In the genomic region with DNA sequence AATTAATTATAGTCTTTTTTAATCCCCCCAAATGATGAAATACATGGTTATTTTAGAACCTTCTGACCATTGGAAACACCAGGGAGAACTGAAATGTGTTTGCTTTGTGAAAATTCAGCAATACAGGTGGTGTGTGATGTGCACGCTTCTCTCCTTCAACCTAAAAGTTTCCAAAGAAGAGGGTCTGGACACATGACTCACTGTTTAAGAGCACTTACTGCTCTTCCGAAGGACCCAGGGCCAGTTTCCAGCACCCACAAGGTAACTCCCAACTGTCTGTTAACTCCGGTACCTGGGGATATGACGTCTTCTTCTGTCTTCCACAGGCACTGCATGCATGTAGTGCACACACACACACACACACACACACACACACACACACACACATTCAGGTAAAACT, we compare ENCODE assay signal across 15 mouse cellular contexts.
"Had no signal": no experiment of that assay in that cellular context is flagged by ENCODE, and none has a peak within 500 bp of the region (broad histone marks: within the 10 kb centered on the region; RNA-seq: fewer than 3 reads in every experiment).

No protein-coding gene starts in this region.

- H3K4me3 ChIP-seq: neural tube, embryonic 13.5 days; neural tube, embryonic 15.5 days; stomach, embryonic 15.5 days had no signal

- H3K27me3 ChIP-seq: neural tube, embryonic 13.5 days; neural tube, embryonic 15.5 days; stomach, embryonic 15.5 days had no signal

- DNase-seq: right cerebral cortex, adult 18-20 months; right cerebral cortex, postnatal 14 days; right cerebral cortex, postnatal 25 days; right cerebral cortex, postnatal 4 days; spleen, adult 18-20 months; thymus, adult 18-20 months; thymus, adult 2 months; thymus, postnatal 14 days; thymus, postnatal 25 days; thymus, postnatal 36 days; thymus, postnatal 4 days had no signal

- H3K4me2 ChIP-seq: neural tube, embryonic 13.5 days; neural tube, embryonic 15.5 days; stomach, embryonic 15.5 days had no signal

- H3K36me3 ChIP-seq: neural tube, embryonic 13.5 days; neural tube, embryonic 15.5 days; stomach, embryonic 15.5 days had no signal

- H3K9ac ChIP-seq: neural tube, embryonic 13.5 days; neural tube, embryonic 15.5 days; stomach, embryonic 15.5 days had no signal

- H3K4me1 ChIP-seq: neural tube, embryonic 13.5 days; neural tube, embryonic 15.5 days; stomach, embryonic 15.5 days had no signal

- H3K27ac ChIP-seq: neural tube, embryonic 13.5 days; neural tube, embryonic 15.5 days; stomach, embryonic 15.5 days; stomach, postnatal 0 days had no signal

- H3K9me3 ChIP-seq: neural tube, embryonic 13.5 days; neural tube, embryonic 15.5 days; stomach, embryonic 15.5 days had no signal
